Mouse (Mus musculus) MEL (cell line): ENCODE measurements at regions not wholly inside any gene's neighbourhood (a gene's known extent, or its start where the extent isn't known, plus 50 kb on each side); places are given as distances from the start of the nearest gene placed in this dataset.

Experiments
- DNase-seq: peaks from one replicate; pipeline ENCODE4 v3.0.0; 2011; ENCODE audit warnings: low read depth, low spot score
- H3K27ac ChIP-seq: 2 replicates; pipeline ENCODE4 v1.5.1; 2012; ENCODE audit warnings: low read depth, mild to moderate bottlenecking, control low read depth, low read length, moderate library complexity; ENCODE audit not compliant: control insufficient read depth
- H3K27me3 ChIP-seq, 2 experiments: fragments of 150-350 bp in 1 of 2; sonication (generic) in 1 of 2; 2 replicates each; pipeline ENCODE4 v1.6.1; 2012; ENCODE audit warnings: low read length in 2 of 2, mild to moderate bottlenecking in 2 of 2, improper control_type of control experiment in 1 of 2, moderate library complexity in 1 of 2; ENCODE audit not compliant: insufficient read depth in 2 of 2, control insufficient read depth in 1 of 2
- H3K36me3 ChIP-seq, 2 experiments: 2 replicates each; pipeline ENCODE4 v1.6.1; 2012 to 2014; ENCODE audit warnings: low read length in 2 of 2, improper control_type of control experiment in 1 of 2, inconsistent platforms in 1 of 2, mild to moderate bottlenecking in 1 of 2; ENCODE audit not compliant: insufficient read depth in 2 of 2, control insufficient read depth in 1 of 2
- H3K4me1 ChIP-seq, 2 experiments: fragments of 150-350 bp in 1 of 2; sonication (generic) in 1 of 2; 2 replicates each; pipeline ENCODE4 v1.6.1; 2012; ENCODE audit warnings: low read length in 2 of 2, improper control_type of control experiment in 1 of 2, mild to moderate bottlenecking in 1 of 2; ENCODE audit not compliant: insufficient read depth in 2 of 2, control insufficient read depth in 1 of 2
- H3K4me3 ChIP-seq, 2 experiments: fragments of 150-350 bp in 1 of 2; sonication (generic) in 1 of 2; 2 replicates each; pipeline ENCODE4 v1.5.1; 2012; ENCODE audit warnings: low read depth in 2 of 2, low read length in 2 of 2, mild to moderate bottlenecking in 2 of 2, moderate library complexity in 2 of 2, control low read depth in 1 of 2, improper control_type of control experiment in 1 of 2; ENCODE audit not compliant: control insufficient read depth in 1 of 2, insufficient read depth in 1 of 2
- H3K79me2 ChIP-seq: 2 replicates; pipeline ENCODE4 v1.6.1; 2012; ENCODE audit warnings: mild to moderate bottlenecking, low read length, moderate library complexity; ENCODE audit not compliant: control insufficient read depth, poor library complexity, insufficient read depth
- H3K9ac ChIP-seq: 2 replicates; pipeline ENCODE4 v1.6.1; 2012; ENCODE audit warnings: low read depth, mild to moderate bottlenecking, control low read depth, low read length, moderate library complexity; ENCODE audit not compliant: control insufficient read depth, poor library complexity, severe bottlenecking
- H3K9me3 ChIP-seq: fragments of 150-350 bp; sonication (generic); replicated peaks from 2 replicates; pipeline ENCODE4 v1.6.1; 2012; ENCODE audit warnings: mild to moderate bottlenecking, low read length, improper control_type of control experiment, moderate library complexity; ENCODE audit not compliant: insufficient read depth
- CHD1 ChIP-seq: IDR thresholded peaks from 2 replicates; pipeline ENCODE4 v1.6.1; 2012; ENCODE audit warnings: low read depth, mild to moderate bottlenecking, inconsistent platforms, low read length, improper control_type of control experiment
- CHD2 ChIP-seq: IDR thresholded peaks from 2 replicates; pipeline ENCODE4 v1.6.1; 2011; ENCODE audit warnings: low read length, improper control_type of control experiment
- CTCF ChIP-seq, 3 experiments: IDR thresholded peaks in 2 of 3; conservative IDR thresholded peaks in 1 of 3; 2 replicates each; pipeline ENCODE4 v1.5.1; 2011 to 2012; ENCODE audit warnings: low read length in 3 of 3, low read depth in 2 of 3, mild to moderate bottlenecking in 2 of 3, improper control_type of control experiment in 1 of 3, inconsistent platforms in 1 of 3, mixed read lengths in 1 of 3, moderate library complexity in 1 of 3; ENCODE audit not compliant: control insufficient read depth in 1 of 3, insufficient read depth in 1 of 3, poor library complexity in 1 of 3, severe bottlenecking in 1 of 3
- ELF1 ChIP-seq: IDR thresholded peaks from 2 replicates; pipeline ENCODE4 v1.6.1; 2014; ENCODE audit warnings: low read depth, mild to moderate bottlenecking, inconsistent platforms, low read length, improper control_type of control experiment, moderate library complexity
- EP300 ChIP-seq, 2 experiments: IDR thresholded peaks; 2 replicates each; pipeline ENCODE4 v1.6.1; 2011; ENCODE audit warnings: improper control_type of control experiment in 2 of 2, low read length in 2 of 2, low read depth in 1 of 2, mild to moderate bottlenecking in 1 of 2
- ETS1 ChIP-seq: IDR thresholded peaks from 2 replicates; pipeline ENCODE4 v1.6.1; 2012; ENCODE audit warnings: low read depth, mild to moderate bottlenecking, inconsistent platforms, low read length, improper control_type of control experiment, moderate library complexity
- GATA1 ChIP-seq: IDR thresholded peaks from 2 replicates; pipeline ENCODE4 v1.6.1; 2011; ENCODE audit warnings: low read depth, low read length, improper control_type of control experiment
- HCFC1 ChIP-seq: IDR thresholded peaks from 2 replicates; pipeline ENCODE4 v1.6.1; 2012; ENCODE audit warnings: low read depth, mild to moderate bottlenecking, inconsistent platforms, low read length, improper control_type of control experiment, moderate library complexity
- JUND ChIP-seq: IDR thresholded peaks from 2 replicates; pipeline ENCODE4 v1.6.1; 2011; ENCODE audit warnings: low read depth, mild to moderate bottlenecking, improper control_type of control experiment, low read length
- MAFK ChIP-seq: IDR thresholded peaks from 2 replicates; pipeline ENCODE4 v1.6.1; 2011; ENCODE audit warnings: low read depth, mild to moderate bottlenecking, low read length, improper control_type of control experiment, borderline replicate concordance
- MAX ChIP-seq: IDR thresholded peaks from 2 replicates; pipeline ENCODE4 v1.6.1; 2011; ENCODE audit warnings: low read length, improper control_type of control experiment
- MAZ ChIP-seq: IDR thresholded peaks from 2 replicates; pipeline ENCODE4 v1.6.1; 2012; ENCODE audit warnings: low read depth, mild to moderate bottlenecking, inconsistent platforms, low read length, improper control_type of control experiment
- MEF2A ChIP-seq: IDR thresholded peaks from 2 replicates; pipeline ENCODE4 v1.6.1; 2014; ENCODE audit warnings: low read depth, mild to moderate bottlenecking, inconsistent platforms, low read length, improper control_type of control experiment; ENCODE audit not compliant: poor library complexity, insufficient replicate concordance, severe bottlenecking; ENCODE audit errors: extremely low read depth
- MYB ChIP-seq: IDR thresholded peaks from 2 replicates; pipeline ENCODE4 v1.6.1; 2011; ENCODE audit warnings: mild to moderate bottlenecking, low read depth, low read length, improper control_type of control experiment
- MYC ChIP-seq: IDR thresholded peaks from 2 replicates; pipeline ENCODE4 v1.6.1; 2011; ENCODE audit warnings: low read depth, mild to moderate bottlenecking, low read length, improper control_type of control experiment, moderate library complexity
- NRF1 ChIP-seq: IDR thresholded peaks from 2 replicates; pipeline ENCODE4 v1.6.1; 2014; ENCODE audit warnings: low read depth, mild to moderate bottlenecking, inconsistent platforms, low read length, improper control_type of control experiment, moderate library complexity; ENCODE audit not compliant: poor library complexity, insufficient read depth, severe bottlenecking
- POLR2A ChIP-seq, 2 experiments: IDR thresholded peaks; 2 replicates each; pipeline ENCODE4 v1.6.1; 2011 to 2012; ENCODE audit warnings: low read length in 2 of 2, mild to moderate bottlenecking in 2 of 2, control low read depth in 1 of 2, improper control_type of control experiment in 1 of 2, low read depth in 1 of 2, moderate library complexity in 1 of 2; ENCODE audit not compliant: control insufficient read depth in 1 of 2, insufficient read depth in 1 of 2, poor library complexity in 1 of 2
- POLR2AphosphoS5 ChIP-seq: IDR thresholded peaks from 2 replicates; pipeline ENCODE4 v1.6.1; 2012; ENCODE audit warnings: low read depth, borderline replicate concordance, mild to moderate bottlenecking, inconsistent platforms, low read length, moderate library complexity, mixed read lengths
- SIN3A ChIP-seq: IDR thresholded peaks from 2 replicates; pipeline ENCODE4 v1.6.1; 2012; ENCODE audit warnings: low read length, improper control_type of control experiment, inconsistent platforms
- TAL1 ChIP-seq: IDR thresholded peaks from 2 replicates; pipeline ENCODE4 v1.6.1; 2012; ENCODE audit warnings: mild to moderate bottlenecking, inconsistent platforms, low read length, moderate library complexity, mixed read lengths
- TBP ChIP-seq: IDR thresholded peaks from 2 replicates; pipeline ENCODE4 v1.8.0; 2011; ENCODE audit warnings: low read depth, low read length, improper control_type of control experiment
- TCF12 ChIP-seq: IDR thresholded peaks from 2 replicates; pipeline ENCODE4 v1.6.1; 2014; ENCODE audit warnings: low read depth, mild to moderate bottlenecking, inconsistent platforms, low read length, improper control_type of control experiment, moderate library complexity
- UBTF ChIP-seq: IDR thresholded peaks from 2 replicates; pipeline ENCODE4 v1.6.1; 2012; ENCODE audit warnings: low read depth, mild to moderate bottlenecking, inconsistent platforms, low read length, improper control_type of control experiment, moderate library complexity, borderline replicate concordance; ENCODE audit not compliant: insufficient read depth
- USF2 ChIP-seq, 2 experiments: IDR thresholded peaks; 2 replicates each; pipeline ENCODE4 v1.6.1; 2011 to 2012; ENCODE audit warnings: improper control_type of control experiment in 2 of 2, low read length in 2 of 2, borderline replicate concordance in 1 of 2, inconsistent platforms in 1 of 2, low read depth in 1 of 2, mild to moderate bottlenecking in 1 of 2; ENCODE audit not compliant: insufficient read depth in 1 of 2
- ZKSCAN1 ChIP-seq: IDR thresholded peaks from 2 replicates; pipeline ENCODE4 v1.6.1; 2012; ENCODE audit warnings: low read depth, mild to moderate bottlenecking, inconsistent platforms, low read length, improper control_type of control experiment, moderate library complexity
- ZMIZ1 ChIP-seq: IDR thresholded peaks from 2 replicates; pipeline ENCODE4 v1.6.1; 2012; ENCODE audit warnings: low read depth, mild to moderate bottlenecking, inconsistent platforms, low read length, improper control_type of control experiment, moderate library complexity
- ZNF384 ChIP-seq: IDR thresholded peaks from 2 replicates; pipeline ENCODE4 v1.6.1; 2012; ENCODE audit warnings: low read depth, mild to moderate bottlenecking, inconsistent platforms, low read length, improper control_type of control experiment

GRCm38 (mm10) chr14:33836341-33836740 lies 87.0 kb upstream of the Gdf10 start:
- H3K4me1 ChIP-seq = no peaks in the 10 kb centered on the region
- no peaks in the 10 kb centered on the region for H3K79me2 ChIP-seq
- no peak for DNase-seq
- no peaks in the 10 kb centered on the region for H3K27me3 ChIP-seq
- H3K36me3 ChIP-seq = no peaks in the 10 kb centered on the region
- no peak overlapping the region for H3K27ac ChIP-seq
- no peak overlapping the region for H3K4me3 ChIP-seq
- H3K9ac ChIP-seq = no peak overlapping the region
- H3K9me3 ChIP-seq = no peaks in the 10 kb centered on the region
- TF ChIP-seq SIN3A = no peak
- TF ChIP-seq GATA1 = no peak
- TF ChIP-seq ELF1 = no peak
- TF ChIP-seq MAX = no peak
- TF ChIP-seq UBTF = no peak
- no peak for TF ChIP-seq ZNF384
- TF ChIP-seq HCFC1 = no peak
- no peak for TF ChIP-seq CHD2
- no peak for TF ChIP-seq TAL1
- no peak for TF ChIP-seq POLR2AphosphoS5
- no peak for TF ChIP-seq MYC

GRCm38 (mm10) chr14:33841821-33842220 lies 81.6 kb upstream of the Gdf10 start:
- H3K4me1 ChIP-seq = no peaks in the 10 kb centered on the region
- no peaks in the 10 kb centered on the region for H3K79me2 ChIP-seq
- H3K36me3 ChIP-seq = no peaks in the 10 kb centered on the region
- no peaks in the 10 kb centered on the region for H3K27me3 ChIP-seq
- no peak overlapping the region for H3K9ac ChIP-seq
- no peaks in the 10 kb centered on the region for H3K9me3 ChIP-seq
- DNase-seq = no peak
- no peak overlapping the region for H3K27ac ChIP-seq
- H3K4me3 ChIP-seq = no peak overlapping the region
- TF ChIP-seq CTCF (IDR thresholded peaks at IDR 0.05 in 2 of 3, conservative IDR thresholded peaks at IDR 0.05 in 1 of 3; ENCODE audit: control insufficient read depth in 1 of 3, insufficient read depth in 1 of 3, low read depth in 2 of 3, low read length in 3 of 3, poor library complexity in 1 of 3, severe bottlenecking in 1 of 3) (no peak), ETS1 (no peak), TCF12 (no peak), JUND (no peak), SIN3A (no peak), MEF2A (no peak), NRF1 (no peak), HCFC1 (no peak), MYB (no peak), MAZ (no peak), POLR2A (IDR thresholded peaks at IDR 0.05; ENCODE audit: control insufficient read depth in 1 of 2, insufficient read depth in 1 of 2, low read depth in 1 of 2, low read length in 2 of 2, poor library complexity in 1 of 2) (no peak), POLR2AphosphoS5 (no peak), CHD1 (no peak), USF2 (IDR thresholded peaks at IDR 0.05; ENCODE audit: borderline replicate concordance in 1 of 2, insufficient read depth in 1 of 2, low read depth in 1 of 2, low read length in 2 of 2) (no peak), MAFK (no peak), TBP (no peak), ZMIZ1 (no peak), ZKSCAN1 (no peak), EP300 (IDR thresholded peaks at IDR 0.05; ENCODE audit: low read depth in 1 of 2, low read length in 2 of 2) (no peak), MYC (no peak)
